Mouse (Mus musculus) embryo, embryonic 11.5 days (tissue): ENCODE results near the gene Acot11.
A peak's percentile ranks its signal among the peaks of the same experiment; 100 is the strongest.

Source experiments
- DNase-seq: peaks from one replicate; pipeline ENCODE4 v3.0.0-alpha.2; 2012; ENCODE audit warnings: low read depth, low spot score

Acot11 gene

GRCm38 (mm10) chr4:106804910-106805274, at the start of gene Acot11:
Acot11 (minus strand) TSS chr4:106804998.
- no peak for DNase-seq

- DNase-seq: no peak
Measured at GRCm38 (mm10) chr4:106848290-106849092, 43.7 kb upstream of the Acot11 start.

- peak; percentile 75 for DNase-seq
Measured at GRCm38 (mm10) chr4:106847591-106848289, 42.9 kb upstream of the Acot11 start.

- DNase-seq: no peak
Measured at GRCm38 (mm10) chr4:106842561-106842960, 37.8 kb upstream of the Acot11 start.

GRCm38 (mm10) chr4:106841856-106842255, 37.1 kb upstream of the Acot11 start:
- DNase-seq: no peak

- no peak for DNase-seq
Measured at GRCm38 (mm10) chr4:106841303-106841702, 36.5 kb upstream of the Acot11 start.

GRCm38 (mm10) chr4:106840651-106841145, 35.9 kb upstream of the Acot11 start:
- no peak for DNase-seq

GRCm38 (mm10) chr4:106839964-106840611, 35.3 kb upstream of the Acot11 start:
- DNase-seq: peak; percentile 85

GRCm38 (mm10) chr4:106839254-106839834, 34.5 kb upstream of the Acot11 start:
- no peak for DNase-seq

- DNase-seq: peak; percentile 93
Measured at GRCm38 (mm10) chr4:106838548-106839253, 33.9 kb upstream of the Acot11 start.

- no peak for DNase-seq
Measured at GRCm38 (mm10) chr4:106837964-106838363, 33.2 kb upstream of the Acot11 start.

GRCm38 (mm10) chr4:106837425-106837824, 32.6 kb upstream of the Acot11 start:
- no peak for DNase-seq

- no peak for DNase-seq
Measured at GRCm38 (mm10) chr4:106830545-106831112, 25.8 kb upstream of the Acot11 start.

GRCm38 (mm10) chr4:106827738-106828361, 23.1 kb upstream of the Acot11 start:
- no peak for DNase-seq

- no peak for DNase-seq
Measured at GRCm38 (mm10) chr4:106825229-106825628, 20.4 kb upstream of the Acot11 start.

GRCm38 (mm10) chr4:106819404-106819803, 14.6 kb upstream of the Acot11 start:
- no peak for DNase-seq

GRCm38 (mm10) chr4:106818332-106818731, 13.5 kb upstream of the Acot11 start:
- DNase-seq: no peak

- no peak for DNase-seq
Measured at GRCm38 (mm10) chr4:106817017-106817416, 12.2 kb upstream of the Acot11 start.

- DNase-seq: no peak
Measured at GRCm38 (mm10) chr4:106815396-106816324, 10.9 kb upstream of the Acot11 start.
